Mouse (Mus musculus) heart, postnatal 0 days (tissue): ENCODE measurements at regions not wholly inside any gene's neighbourhood (a gene's known extent, or its start where the extent isn't known, plus 50 kb on each side); places are given as distances from the start of the nearest gene placed in this dataset.

Experiments used
- ATAC-seq: fragments of 200-750 bp; cut with Nextera tagmentation; 2 replicates; pipeline ENCODE4 v1.8.0; 2017; ENCODE audit warnings: low read depth, moderate number of reproducible peaks, moderate library complexity; ENCODE audit not compliant: insufficient read depth
- DNase-seq: peaks from one replicate; pipeline ENCODE4 v3.0.0-alpha.2; 2016; ENCODE audit warnings: low spot score
- H3K27ac ChIP-seq: fragments of 300-500 bp; sonication (generic); 2 replicates; pipeline ENCODE4 v1.5.1; 2014; ENCODE audit warnings: low read depth, mild to moderate bottlenecking
- H3K27me3 ChIP-seq: fragments of 300-500 bp; sonication (generic); 2 replicates; pipeline ENCODE4 v1.6.1; 2014; ENCODE audit warnings: low read length, mixed read lengths; ENCODE audit not compliant: control insufficient read depth, insufficient read depth
- H3K36me3 ChIP-seq: fragments of 300-500 bp; sonication (generic); replicated peaks from 2 replicates; pipeline ENCODE4 v1.6.1; 2014; ENCODE audit warnings: low read length, mixed read lengths; ENCODE audit not compliant: control insufficient read depth, insufficient read depth
- H3K4me1 ChIP-seq: fragments of 300-500 bp; sonication (generic); 2 replicates; pipeline ENCODE4 v1.6.1; 2014; ENCODE audit warnings: antibody characterized with exemption; ENCODE audit not compliant: control insufficient read depth, insufficient read depth
- H3K4me2 ChIP-seq: fragments of 300-500 bp; sonication (generic); 2 replicates; pipeline ENCODE4 v1.6.1; 2014; ENCODE audit warnings: low read depth, mild to moderate bottlenecking, low read length, moderate library complexity
- H3K4me3 ChIP-seq: fragments of 300-500 bp; sonication (generic); 2 replicates; pipeline ENCODE4 v1.5.1; 2014; ENCODE audit warnings: low read depth, low read length
- H3K9ac ChIP-seq: fragments of 300-500 bp; sonication (generic); replicated peaks from 2 replicates; pipeline ENCODE4 v1.6.1; 2014; ENCODE audit warnings: low read depth, low read length, mixed read lengths
- H3K9me3 ChIP-seq: fragments of 300-500 bp; sonication (generic); replicated peaks from 2 replicates; pipeline ENCODE4 v1.6.1; 2016; ENCODE audit warnings: low read length; ENCODE audit not compliant: control insufficient read depth
- CTCF ChIP-seq: IDR thresholded peaks from 2 replicates; pipeline ENCODE4 v1.5.1; 2016; ENCODE audit warnings: antibody characterized with exemption, control low read depth, low read depth
- EP300 ChIP-seq: IDR thresholded peaks from 2 replicates; pipeline ENCODE4 v1.6.1; 2016; ENCODE audit warnings: antibody characterized with exemption, low read depth
- WGBS: fragments of 180-500 bp; shearing (Covaris S2); extraction: QIAGEN DNeasy Blood & Tissue Kit; methylation state at CpG from one replicate; pipeline ENCODE4 v1.1.7; 2014; 5-methylcytosine and 5-hydroxymethylcytosine counted together

GRCm38 (mm10) chr1:194111931-194112330 is 506.1 kb upstream of the Plxna2 start:
- H3K4me1 ChIP-seq = no peaks in the 10 kb centered on the region
- H3K9ac ChIP-seq = no peak overlapping the region
- no peak overlapping the region for H3K4me3 ChIP-seq
- no peaks in the 10 kb centered on the region for H3K9me3 ChIP-seq
- H3K36me3 ChIP-seq = no peaks in the 10 kb centered on the region
- ATAC-seq = no peak
- no peaks in the 10 kb centered on the region for H3K27me3 ChIP-seq
- DNase-seq = no peak
- WGBS = 32% methylated on average over 2 of the region's 2 CpGs
- no peak overlapping the region for H3K4me2 ChIP-seq
- TF ChIP-seq EP300 = no peak
- TF ChIP-seq CTCF = no peak
- no peak overlapping the region for H3K27ac ChIP-seq

GRCm38 (mm10) chr1:194109172-194110071 is 508.6 kb upstream of the Plxna2 start:
- ATAC-seq (no peak), DNase-seq (no peak)
- Histone ChIP-seq H3K27me3 (no peaks in the 10 kb centered on the region), H3K9me3 (no peaks in the 10 kb centered on the region), H3K4me1 (no peaks in the 10 kb centered on the region), H3K9ac (no peak overlapping the region), H3K36me3 (no peaks in the 10 kb centered on the region), H3K4me2 (no peak overlapping the region), H3K27ac (no peak overlapping the region), H3K4me3 (no peak overlapping the region)
- no peak for TF ChIP-seq EP300
- no peak for TF ChIP-seq CTCF
- WGBS = 60% methylated on average over 5 of the region's 5 CpGs

- TF ChIP-seq CTCF = no peak
- TF ChIP-seq EP300 = no peak
- 79% methylated on average over 2 of the region's 2 CpGs for WGBS
- Histone ChIP-seq H3K9ac (no peak overlapping the region), H3K4me3 (no peak overlapping the region), H3K4me1 (no peaks in the 10 kb centered on the region), H3K4me2 (no peak overlapping the region), H3K27me3 (no peaks in the 10 kb centered on the region), H3K27ac (no peak overlapping the region), H3K9me3 (no peaks in the 10 kb centered on the region), H3K36me3 (no peaks in the 10 kb centered on the region)
- DNase-seq = no peak
- ATAC-seq = no peak
These were observed 509.9 kb upstream of the Plxna2 start for GRCm38 (mm10) chr1:194108132-194108531.

GRCm38 (mm10) chr1:194107271-194107938 is 510.6 kb upstream of the Plxna2 start:
- Histone ChIP-seq H3K27me3 (no peaks in the 10 kb centered on the region), H3K4me2 (no peak overlapping the region), H3K4me1 (no peaks in the 10 kb centered on the region), H3K36me3 (no peaks in the 10 kb centered on the region), H3K9ac (no peak overlapping the region), H3K9me3 (no peaks in the 10 kb centered on the region), H3K4me3 (no peak overlapping the region), H3K27ac (no peak overlapping the region)
- TF ChIP-seq CTCF (no peak), EP300 (no peak)
- 79% methylated on average over 3 of the region's 3 CpGs for WGBS
- DNase-seq (no peak), ATAC-seq (no peak)

- Histone ChIP-seq H3K4me3 (no peak overlapping the region), H3K36me3 (no peaks in the 10 kb centered on the region), H3K27ac (peak overlapping the region; percentile 32), H3K4me2 (no peak overlapping the region), H3K9ac (no peak overlapping the region), H3K4me1 (no peaks in the 10 kb centered on the region), H3K9me3 (no peaks in the 10 kb centered on the region), H3K27me3 (no peaks in the 10 kb centered on the region)
- no peak for TF ChIP-seq CTCF
- TF ChIP-seq EP300 = 0 out of 2 replicates have a peak, but pooled peaks have one; percentile 33
- WGBS = 36% methylated on average over 2 of the region's 2 CpGs
- DNase-seq (peak; percentile 54), ATAC-seq (peak; percentile 55; the same call in 1 of the 2 replicates)
These were observed 528.0 kb upstream of the Plxna2 start for GRCm38 (mm10) chr1:194089918-194090548.
